Mouse (Mus musculus) layer of hippocampus, postnatal 14 days (tissue): ENCODE measurements around the gene Slc39a2. TPM values are rescaled to one million over a fixed set of nuclear protein-coding genes. Genes with fewer than 3 reads are reported as not detected.
"Not testable (repeated sequence)": the region's sequence is repeated elsewhere in the genome, so short reads cannot be mapped to it uniquely, and the experiment has no call there.

ENCODE experiments used
- DNase-seq, 2 experiments: peaks; one replicate each; pipeline ENCODE4 v3.0.0; 2021 to 2022; ENCODE audit warnings: low spot score in 2 of 2, mixed read lengths in 1 of 2
- total RNA-seq, 2 experiments: library from RNA; stranded (reverse); gene quantifications; 2 replicates each; pipeline ENCODE4 v1.2.3; 2021

Slc39a2 gene
- total RNA-seq, 2 experiments from 2014 or later, result 4.7 to 5.6 TPM

DNA sequence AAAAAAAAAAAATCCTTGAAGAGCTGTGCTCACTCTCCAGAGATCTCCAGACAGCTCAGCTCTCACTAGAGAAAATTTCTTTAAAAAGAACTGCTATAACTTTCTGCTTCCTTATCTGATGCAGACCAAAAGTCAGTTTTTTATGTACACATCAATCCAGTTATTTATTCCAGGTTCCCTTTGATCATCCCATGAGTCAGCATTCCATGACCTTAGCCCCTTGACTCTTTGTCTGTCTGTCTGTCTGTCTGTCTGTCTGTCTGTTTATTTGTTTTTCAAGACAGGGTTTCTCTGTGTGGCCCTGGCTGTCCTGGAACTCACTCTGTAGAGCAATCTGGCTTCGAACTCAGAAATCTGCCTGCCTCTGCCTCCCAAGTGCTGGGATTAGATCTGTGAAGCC is 6.7 kb downstream of the Slc39a2 start:
- no peak for DNase-seq

DNA sequence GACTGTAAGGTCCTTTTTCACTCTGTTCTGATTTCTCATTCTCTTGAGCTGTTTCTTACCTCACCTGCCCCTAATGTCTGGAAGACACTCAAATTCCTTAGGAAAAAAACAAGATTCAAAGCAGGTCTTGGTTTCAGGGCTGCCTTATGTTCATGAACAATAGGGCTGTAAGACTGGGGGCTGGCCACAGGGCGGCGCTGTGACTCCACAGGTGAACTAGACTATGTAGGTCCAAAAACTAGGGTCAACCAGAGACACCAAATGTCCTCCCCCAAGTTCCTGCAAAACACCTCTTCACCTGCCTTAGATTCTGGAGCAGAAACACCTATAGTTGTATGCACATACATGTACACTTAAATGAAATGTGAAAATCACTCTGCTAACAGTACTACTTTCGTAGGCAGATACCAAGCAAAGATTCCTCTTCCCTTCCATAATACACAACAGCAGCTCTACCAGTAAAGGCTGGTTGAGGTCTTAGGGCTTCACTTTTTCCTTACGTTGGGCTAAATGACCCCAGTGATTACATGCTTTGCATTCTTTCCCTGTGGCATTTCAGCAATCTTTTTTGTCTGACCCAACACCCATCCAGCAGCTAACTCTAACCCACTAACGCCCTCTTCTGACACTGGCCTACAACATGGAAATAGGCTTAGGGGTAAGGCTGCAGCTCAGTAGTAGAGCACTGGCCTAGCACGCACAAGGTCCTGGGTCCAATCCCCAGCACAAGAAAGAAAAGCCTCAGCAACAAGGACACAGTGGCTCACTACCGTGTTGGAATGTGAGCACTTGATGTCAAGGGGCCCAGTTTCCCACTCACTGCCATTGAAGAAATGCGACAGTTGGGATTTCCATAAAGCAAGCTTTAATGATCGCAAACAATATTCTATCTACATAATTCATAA is 10.4 kb downstream of the Slc39a2 start:
- peak; percentile 61 to 78 for DNase-seq

GRCm38 (mm10) chr14:51903782-51904181 is 11.1 kb downstream of the Slc39a2 start:
- DNase-seq, result no peak

- DNase-seq, result no peak
These were observed 12.0 kb downstream of the Slc39a2 start for GRCm38 (mm10) chr14:51904706-51905105.

DNA sequence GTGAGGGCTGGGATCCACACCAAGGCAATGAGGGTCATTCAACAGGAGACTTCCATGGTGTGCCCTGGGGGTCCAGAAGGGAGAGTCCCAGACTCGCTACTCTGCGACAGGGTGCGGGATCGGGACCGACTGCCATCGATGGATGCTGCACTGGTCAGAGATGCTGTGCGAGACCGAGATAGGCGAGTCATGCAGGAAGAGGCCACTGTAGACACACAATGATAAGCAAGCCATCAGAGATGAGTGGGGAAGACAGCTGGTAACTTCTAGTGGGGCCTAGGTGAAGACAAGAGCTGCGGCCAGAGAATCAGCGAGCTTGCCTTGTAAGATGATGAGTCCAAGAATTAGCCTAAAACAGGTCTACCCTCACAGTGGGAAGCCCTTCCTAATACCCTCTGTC is 13.4 kb downstream of the Slc39a2 start:
- DNase-seq, result no peak

- DNase-seq, result no peak
These were observed 18.6 kb downstream of the Slc39a2 start for GRCm38 (mm10) chr14:51911301-51911700.

- no peak for DNase-seq
These were observed 19.8 kb downstream of the Slc39a2 start for GRCm38 (mm10) chr14:51912391-51913061.

DNA sequence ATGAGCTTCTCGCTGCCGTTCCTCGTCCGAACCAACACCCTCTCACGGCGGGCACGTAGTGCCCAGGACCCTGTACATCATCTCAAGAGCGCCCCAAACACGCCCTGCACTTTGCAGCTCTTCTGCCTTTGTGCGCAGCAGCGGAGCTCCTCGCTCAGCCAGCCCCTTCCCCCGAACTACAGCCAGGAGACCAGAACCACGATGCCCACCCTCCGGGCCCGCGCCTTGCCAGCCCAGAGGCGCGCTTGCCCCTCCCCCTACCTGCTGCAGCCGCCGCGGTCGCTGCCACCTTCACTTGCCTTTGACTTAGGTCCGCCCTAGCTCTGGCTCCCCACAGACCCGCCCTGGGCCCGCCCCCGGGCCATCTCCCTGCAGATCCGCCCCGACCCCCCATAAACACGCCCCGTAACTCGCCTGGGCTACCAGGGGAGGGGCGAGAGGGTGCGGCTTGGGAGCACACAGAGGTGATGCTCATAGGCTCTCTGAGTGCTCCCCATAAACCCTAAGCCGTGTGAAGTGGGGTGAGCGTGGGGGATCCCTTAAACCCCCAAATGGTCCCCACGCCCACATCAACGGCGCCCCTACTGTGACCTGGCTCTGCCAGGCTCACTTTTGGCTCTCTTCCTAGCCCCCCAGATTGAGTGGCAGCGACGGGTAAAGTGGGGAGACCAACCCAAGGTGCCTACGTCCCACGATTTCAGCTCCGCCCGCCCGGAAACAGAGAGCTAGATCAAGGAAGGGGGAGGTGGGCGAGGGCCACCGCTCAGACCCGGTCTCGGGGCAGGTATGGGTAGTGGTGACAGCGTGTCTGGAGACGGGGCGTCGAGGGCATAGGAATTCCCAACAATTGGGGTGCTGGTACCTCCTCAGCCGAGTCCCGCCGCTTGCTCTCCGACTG is 20.6 kb downstream of the Slc39a2 start:
- DNase-seq, result peak; percentile 49 to 76

DNA sequence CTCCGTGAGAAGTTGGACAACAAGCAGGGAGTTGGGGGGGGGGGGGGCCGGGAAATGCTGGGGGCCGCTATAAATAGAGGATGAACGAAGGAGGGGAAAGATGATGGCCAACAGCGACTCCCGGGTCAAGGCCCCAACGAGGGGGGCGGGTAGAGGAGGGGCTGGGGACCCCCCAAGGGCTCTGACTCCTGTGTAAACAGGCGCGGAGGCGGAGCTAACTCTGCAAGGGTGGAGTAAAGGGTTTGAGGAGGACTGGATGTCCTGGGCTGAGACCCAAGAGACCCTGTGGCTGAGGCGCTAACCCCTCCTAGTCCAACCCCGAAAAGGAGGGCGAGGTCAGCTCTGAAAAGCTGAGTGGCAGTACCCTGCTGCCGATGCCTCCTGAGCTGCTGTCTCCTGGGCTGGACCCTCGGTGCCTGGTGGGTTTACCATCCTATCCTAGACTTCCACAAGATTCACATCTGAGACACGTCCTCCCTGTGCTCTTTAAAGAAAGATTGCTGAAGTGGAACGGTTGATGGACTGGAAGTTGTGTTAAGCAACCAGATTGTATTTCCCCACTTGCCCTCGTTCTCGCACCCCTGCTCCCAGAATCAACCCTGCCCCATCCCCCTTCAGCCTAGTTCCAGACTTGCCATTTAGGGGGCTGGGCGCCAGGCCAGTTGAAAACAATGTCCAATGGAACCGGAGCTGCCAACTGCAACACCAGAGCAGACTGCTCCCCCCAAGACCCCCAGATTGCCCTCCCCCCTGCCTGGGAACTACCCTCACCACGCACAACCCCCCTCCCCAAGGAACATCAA is 21.5 kb downstream of the Slc39a2 start, which contains the start of gene Ndrg2:
TSS of gene Ndrg2 (minus strand) at position 199 of the 803 bp plus-strand sequence.
- peak; percentile 71 to 91 for DNase-seq

GRCm38 (mm10) chr14:51915030-51915429 is 22.3 kb downstream of the Slc39a2 start:
- DNase-seq, result no peak

DNA sequence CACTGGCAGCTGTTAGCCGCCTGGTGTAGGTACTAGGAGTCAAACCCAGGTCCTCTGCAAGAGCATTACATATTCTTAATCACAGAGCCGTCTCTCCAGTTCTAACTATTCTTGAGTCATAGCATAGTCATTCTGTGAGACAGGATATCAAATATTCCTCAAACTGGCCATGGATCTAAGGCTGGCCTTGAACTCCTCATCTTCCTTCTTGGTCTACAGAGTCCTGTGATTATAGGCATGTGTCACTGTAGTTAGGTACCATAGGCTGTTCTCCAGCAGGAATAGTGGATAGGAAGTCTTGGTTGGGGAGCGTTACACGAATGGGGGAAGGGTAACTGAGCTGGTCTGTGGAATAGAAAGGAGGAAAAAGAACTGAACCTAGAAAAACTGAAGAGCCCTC is 23.9 kb downstream of the Slc39a2 start:
- DNase-seq, result no peak

DNA sequence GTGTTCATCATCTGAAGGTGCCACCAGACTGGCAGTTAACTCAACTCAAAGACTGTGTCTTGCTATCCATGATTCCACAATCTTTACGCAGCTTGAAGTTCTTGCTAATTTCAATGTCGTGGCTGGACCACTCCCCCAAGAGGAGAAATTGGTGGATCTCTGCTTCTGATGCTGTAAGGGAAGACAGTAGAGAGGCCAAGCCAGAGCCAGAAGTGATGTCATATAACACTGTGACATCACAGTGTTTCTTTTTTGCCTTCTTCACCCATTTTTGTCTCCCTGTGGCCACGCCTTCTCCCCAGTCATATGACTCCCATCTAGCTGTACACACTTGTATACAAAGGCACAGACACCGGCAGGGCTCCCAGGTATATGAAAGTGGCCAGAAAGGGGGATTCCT is 25.4 kb downstream of the Slc39a2 start, which contains the start of gene Tppp2:
TSS of gene Tppp2 (plus strand) at position 301 of the 400 bp plus-strand sequence.
- DNase-seq, result no peak

DNA sequence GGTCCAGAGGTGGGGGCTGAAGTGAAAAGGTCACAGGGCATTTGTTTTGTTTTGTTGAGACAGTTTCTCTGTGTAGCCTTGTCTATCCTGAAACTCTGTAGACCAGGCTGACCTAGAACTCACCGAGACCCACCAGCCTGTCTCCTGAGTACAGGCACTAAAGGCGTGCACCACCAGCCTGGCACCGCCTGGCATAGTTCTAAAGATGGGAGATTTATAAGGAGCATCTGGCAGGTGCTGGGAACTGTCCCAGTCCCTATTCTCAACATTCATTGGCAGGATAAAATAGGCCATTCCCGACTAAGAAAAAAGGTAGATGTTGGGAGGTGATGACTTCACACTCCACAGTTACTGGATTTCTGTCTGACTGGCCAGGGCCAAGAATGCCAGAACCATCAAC is 26.3 kb downstream of the Slc39a2 start:
- DNase-seq, result no peak

GRCm38 (mm10) chr14:51921759-51922570 is 29.3 kb downstream of the Slc39a2 start:
- peak; percentile 48 to 81 for DNase-seq

DNA sequence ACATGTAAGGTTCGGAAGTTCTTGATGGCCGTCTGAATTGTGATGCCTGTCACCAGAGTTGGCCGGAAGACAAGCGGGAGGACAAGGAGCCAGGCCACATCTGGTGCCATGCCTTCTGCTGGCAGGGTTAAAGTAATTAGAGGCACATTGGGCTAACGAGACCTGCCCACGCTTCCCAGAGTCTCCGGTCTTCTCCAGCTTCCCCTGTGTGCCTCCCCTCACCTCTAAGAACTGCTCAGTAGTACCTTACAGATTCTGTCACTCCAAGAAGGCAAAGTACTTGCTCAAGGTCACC is 29.8 kb downstream of the Slc39a2 start, which contains the start of gene Rnase13:
TSS of gene Rnase13 (minus strand) at position 203 of the 295 bp plus-strand sequence.
- DNase-seq, result no peak

DNA sequence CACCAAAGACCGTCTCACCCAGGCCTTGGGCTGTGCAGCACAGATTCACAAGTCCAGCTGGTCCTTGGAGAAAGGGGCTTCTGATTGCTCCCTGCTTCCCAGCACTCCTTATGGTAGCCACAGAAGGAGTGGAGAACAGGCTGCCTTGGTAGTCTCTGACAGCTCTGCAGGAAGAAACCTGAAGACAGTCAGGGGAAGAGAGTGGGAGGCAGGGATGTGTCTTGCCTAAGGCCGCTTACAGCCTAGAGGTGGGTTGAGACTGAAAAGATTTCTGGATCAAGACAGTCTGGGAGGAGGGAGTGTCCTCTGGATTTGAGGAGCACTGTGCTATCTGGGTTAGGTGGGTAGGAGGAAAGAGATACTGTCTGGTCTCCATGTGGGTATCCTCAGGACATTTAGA is 30.2 kb downstream of the Slc39a2 start:
- DNase-seq, result no peak

- no peak for DNase-seq
These were observed 30.8 kb downstream of the Slc39a2 start for GRCm38 (mm10) chr14:51923492-51923891.

- not testable (repeated sequence) for DNase-seq
These were observed 34.2 kb downstream of the Slc39a2 start for GRCm38 (mm10) chr14:51926930-51927329.

DNA sequence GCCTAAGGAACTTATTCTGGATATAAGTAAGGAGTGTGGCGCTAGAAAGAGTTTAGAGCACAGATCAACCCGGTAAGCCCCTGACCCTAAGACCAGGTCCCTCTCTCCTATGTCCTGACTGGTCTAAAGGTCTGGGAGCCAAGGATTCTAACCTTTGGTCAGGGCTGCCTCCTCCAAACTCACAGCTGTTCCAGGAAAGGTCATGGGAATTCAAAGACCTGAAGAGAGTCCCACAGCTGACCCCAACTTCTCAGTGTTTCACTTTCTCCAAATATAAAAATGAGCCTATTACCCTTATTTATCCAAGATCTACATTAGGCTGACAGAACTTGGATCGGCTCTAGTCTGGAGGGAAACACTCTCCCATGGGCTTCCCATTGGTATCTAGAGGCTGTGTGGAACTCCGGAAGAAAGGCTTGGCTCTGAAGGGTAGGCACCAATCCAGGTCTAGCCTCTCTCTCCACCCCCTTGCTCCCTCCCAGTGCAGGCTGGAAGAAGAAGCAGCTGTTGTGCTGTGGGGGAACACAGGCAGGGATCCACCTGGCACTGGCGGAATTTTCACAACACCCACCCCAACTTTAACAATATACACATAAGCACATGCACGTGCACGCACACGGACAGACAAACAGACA is 36.7 kb downstream of the Slc39a2 start:
- peak; percentile 47 to 78 for DNase-seq
